Mouse (Mus musculus) hindbrain, embryonic 11.5 days (tissue): ENCODE data around the gene Pcnx2. TPM values are rescaled to one million over a fixed set of nuclear protein-coding genes. Genes with fewer than 3 reads are reported as not detected.
A peak's percentile ranks its signal among the peaks of the same experiment; 100 is the strongest.

Experiments used
- ATAC-seq: fragments of 200-750 bp; cut with Nextera tagmentation; 2 replicates; pipeline ENCODE4 v1.8.0; 2017; ENCODE audit warnings: mild to moderate bottlenecking, moderate TSS enrichment, moderate library complexity; ENCODE audit not compliant: low FRiP score
- DNase-seq: peaks from one replicate; pipeline ENCODE4 v3.0.0-alpha.2; 2015; ENCODE audit warnings: low spot score
- H3K27ac ChIP-seq: fragments of 300-500 bp; sonication (generic); 2 replicates; pipeline ENCODE4 v1.5.1; 2014; ENCODE audit warnings: mild to moderate bottlenecking, low read depth, low read length
- H3K27me3 ChIP-seq: fragments of 300-500 bp; sonication (generic); 2 replicates; pipeline ENCODE4 v1.6.1; 2014; ENCODE audit warnings: mild to moderate bottlenecking, low read length, moderate library complexity, mixed read lengths; ENCODE audit not compliant: control insufficient read depth, insufficient read depth
- H3K36me3 ChIP-seq: fragments of 300-500 bp; sonication (generic); 2 replicates; pipeline ENCODE4 v1.6.1; 2014; ENCODE audit warnings: mild to moderate bottlenecking, low read length, moderate library complexity, mixed read lengths; ENCODE audit not compliant: control insufficient read depth, insufficient read depth
- H3K4me1 ChIP-seq: fragments of 300-500 bp; sonication (generic); replicated peaks from 2 replicates; pipeline ENCODE4 v1.6.1; 2014; ENCODE audit warnings: low read length, mixed read lengths; ENCODE audit not compliant: control insufficient read depth, insufficient read depth
- H3K4me2 ChIP-seq: fragments of 300-500 bp; sonication (generic); replicated peaks from 2 replicates; pipeline ENCODE4 v1.6.1; 2014; ENCODE audit warnings: mild to moderate bottlenecking, low read depth, low read length
- H3K4me3 ChIP-seq: fragments of 300-500 bp; sonication (generic); 2 replicates; pipeline ENCODE4 v1.5.1; 2014; ENCODE audit warnings: low read depth, low read length
- H3K9ac ChIP-seq: fragments of 300-500 bp; sonication (generic); 2 replicates; pipeline ENCODE4 v1.6.1; 2014; ENCODE audit warnings: low read depth, low read length
- H3K9me3 ChIP-seq: fragments of 300-500 bp; sonication (generic); 2 replicates; pipeline ENCODE4 v1.6.1; 2016; ENCODE audit warnings: low read length; ENCODE audit not compliant: control insufficient read depth
- WGBS: fragments of 180-500 bp; shearing (Covaris S2); extraction: QIAGEN DNeasy Blood & Tissue Kit; methylation state at CpG from one replicate; pipeline ENCODE4 v1.1.7; 2014; 5-methylcytosine and 5-hydroxymethylcytosine counted together
- polyA plus RNA-seq: library from polyadenylated mRNA; unstranded; fragments of >200 nt; fragmentation: Nextera tagmentation; extraction: Ambion mirVana; gene quantifications from 2 replicates; pipeline ENCODE4 v1.2.1, GENCODE M21; 2014

Gene Pcnx2
- 0.25 and 0.46 TPM in 2 replicates for polyA plus RNA-seq

DNA sequence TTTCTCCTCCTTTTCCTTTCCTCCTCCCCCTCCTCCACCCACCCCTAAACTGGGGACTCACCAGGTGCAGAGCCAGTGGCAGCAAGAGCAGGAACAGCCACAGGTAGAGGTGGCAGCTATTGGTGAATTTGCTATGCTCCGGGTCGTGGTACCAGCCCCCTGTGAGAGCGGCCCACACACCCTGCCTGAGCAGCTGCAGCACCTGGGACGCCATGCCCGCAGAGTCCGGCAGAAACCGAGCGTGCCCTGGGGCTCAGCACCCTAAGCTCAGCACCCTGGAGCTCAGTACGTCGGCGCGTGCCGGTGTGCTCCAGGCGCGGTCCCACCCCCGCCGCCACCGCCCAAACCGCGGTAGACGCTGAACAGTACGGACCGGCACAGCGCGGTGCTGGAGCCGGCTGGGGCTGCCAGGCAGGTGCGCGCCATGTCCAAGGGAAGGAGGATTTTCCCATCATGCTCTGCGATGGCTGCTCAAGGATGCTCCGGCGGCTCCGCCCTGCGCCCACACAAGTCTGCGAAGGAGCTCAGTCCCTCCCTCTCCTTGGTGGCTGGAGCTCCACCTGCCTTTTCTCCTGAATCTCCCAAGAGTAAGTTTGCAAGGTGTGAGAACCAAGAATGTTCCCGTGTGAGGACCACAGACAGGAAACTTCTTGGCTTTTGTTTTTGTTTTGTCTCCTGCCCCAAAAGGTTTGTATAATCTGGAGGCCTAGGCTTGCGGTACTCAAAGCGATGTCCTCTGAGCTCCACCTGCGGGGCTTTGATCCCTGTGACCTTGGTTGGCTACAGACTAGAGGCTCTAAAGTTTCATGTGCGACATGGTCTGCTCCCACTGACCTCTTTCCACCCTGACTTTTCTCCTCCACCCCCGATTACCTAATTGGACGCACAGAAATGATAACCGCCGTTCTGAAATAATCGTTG lies at the start of gene Pcnx2:
Gene Pcnx2 (minus strand): TSS at position 450 of the 921 bp plus-strand sequence.
- WGBS, result 6% methylated on average over 44 of the region's 44 CpGs
- H3K27ac ChIP-seq, result no peak within 1 kb of the TSS
- peak; percentile 71; the same call in 1 of the 2 replicates for ATAC-seq

DNA sequence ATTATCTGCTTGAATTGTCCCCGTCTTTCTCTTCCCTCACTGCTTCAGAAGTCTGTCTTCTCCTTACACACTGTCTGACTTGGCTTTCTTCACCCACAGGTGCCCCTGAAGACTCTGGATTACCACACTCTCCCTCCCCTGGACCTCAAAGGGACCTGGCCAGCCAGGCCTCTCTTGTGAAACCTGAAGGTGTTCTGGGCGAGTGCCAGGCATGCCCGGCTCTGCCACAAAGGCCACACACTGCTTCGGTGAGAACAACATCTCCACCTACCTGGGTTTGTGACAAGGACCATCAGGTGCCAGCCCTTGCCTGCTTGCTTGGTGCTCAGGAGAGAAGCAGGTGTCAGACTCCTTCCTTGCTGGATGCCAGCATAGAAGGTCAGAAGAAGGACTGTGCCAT lies 46.4 kb upstream of the Pcnx2 start:
- Histone ChIP-seq H3K9ac (no peak overlapping the region), H3K9me3 (no peaks in the 10 kb centered on the region), H3K4me1 (no peaks in the 10 kb centered on the region), H3K4me2 (no peak overlapping the region), H3K36me3 (no peaks in the 10 kb centered on the region), H3K4me3 (no peak overlapping the region), H3K27me3 (no peaks in the 10 kb centered on the region), H3K27ac (no peak overlapping the region)
- 85% methylated on average over 4 of the region's 4 CpGs for WGBS
- no peak for ATAC-seq
- no peak for DNase-seq

More for the DNA sequence above, at the start of gene Pcnx2:
- peak within 1 kb of the TSS; percentile 50 for H3K9ac ChIP-seq
- H3K4me2 ChIP-seq, result peak within 1 kb of the TSS; percentile 48
- peaks cover 17% of the 10 kb centered on the region for H3K27me3 ChIP-seq
- peak within 1 kb of the TSS; percentile 40 for H3K4me3 ChIP-seq
- DNase-seq, result peak; percentile 58
- no peaks in the 10 kb centered on the region for H3K4me1 ChIP-seq
- H3K36me3 ChIP-seq, result no peaks in the 10 kb centered on the region
- H3K9me3 ChIP-seq, result no peaks in the 10 kb centered on the region

DNA sequence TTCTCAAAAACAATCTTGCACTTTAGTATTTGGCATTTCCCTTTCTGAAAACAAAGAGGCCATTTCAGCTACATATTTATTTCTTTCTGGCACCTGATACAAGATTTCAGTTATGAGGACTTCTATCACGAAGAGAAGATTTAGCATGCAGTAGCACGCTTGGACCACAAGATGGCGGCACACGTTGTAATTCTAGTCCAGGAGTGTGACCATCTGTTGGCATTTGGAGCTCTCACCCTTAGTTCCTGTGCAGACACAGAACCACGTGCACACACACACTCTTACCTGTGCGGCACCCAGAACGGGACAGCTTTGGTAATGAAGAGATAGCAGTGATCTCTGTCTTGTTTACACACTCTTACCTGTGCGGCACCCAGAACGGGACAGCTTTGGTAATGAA lies 37.5 kb upstream of the Pcnx2 start:
- Histone ChIP-seq H3K9ac (no peak overlapping the region), H3K4me2 (no peak overlapping the region), H3K27me3 (no peaks in the 10 kb centered on the region), H3K9me3 (no peaks in the 10 kb centered on the region), H3K4me1 (no peaks in the 10 kb centered on the region), H3K27ac (no peak overlapping the region), H3K36me3 (no peaks in the 10 kb centered on the region), H3K4me3 (no peak overlapping the region)
- DNase-seq, result peak; percentile 75
- 48% methylated on average over 9 of the region's 9 CpGs for WGBS
- ATAC-seq, result no peak

DNA sequence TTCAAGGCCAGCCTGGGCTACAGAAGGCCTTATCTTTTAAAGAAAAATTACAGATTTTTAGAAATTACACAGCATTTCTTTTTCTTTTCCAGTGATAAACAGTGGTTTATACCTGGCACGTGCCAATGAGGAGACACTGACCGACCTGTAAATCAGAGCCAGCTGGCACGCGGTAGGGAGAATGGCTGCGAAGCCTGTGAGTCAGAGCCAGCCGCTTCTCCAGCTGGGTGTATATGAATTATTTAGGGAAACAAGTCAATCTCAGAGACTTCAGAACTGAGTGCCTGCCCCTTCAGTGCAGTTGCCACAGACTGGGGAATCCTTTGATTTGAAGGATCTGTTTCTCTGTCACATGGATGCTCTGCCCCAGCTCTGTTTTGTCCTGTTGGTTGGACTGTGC lies 33.7 kb upstream of the Pcnx2 start:
- H3K36me3 ChIP-seq, result no peaks in the 10 kb centered on the region
- no peak overlapping the region for H3K9ac ChIP-seq
- no peak overlapping the region for H3K27ac ChIP-seq
- no peaks in the 10 kb centered on the region for H3K9me3 ChIP-seq
- H3K4me1 ChIP-seq, result no peaks in the 10 kb centered on the region
- ATAC-seq (no peak), DNase-seq (no peak)
- no peak overlapping the region for H3K4me2 ChIP-seq
- 94% methylated on average over 6 of the region's 6 CpGs for WGBS
- H3K27me3 ChIP-seq, result no peaks in the 10 kb centered on the region
- no peak overlapping the region for H3K4me3 ChIP-seq

DNA sequence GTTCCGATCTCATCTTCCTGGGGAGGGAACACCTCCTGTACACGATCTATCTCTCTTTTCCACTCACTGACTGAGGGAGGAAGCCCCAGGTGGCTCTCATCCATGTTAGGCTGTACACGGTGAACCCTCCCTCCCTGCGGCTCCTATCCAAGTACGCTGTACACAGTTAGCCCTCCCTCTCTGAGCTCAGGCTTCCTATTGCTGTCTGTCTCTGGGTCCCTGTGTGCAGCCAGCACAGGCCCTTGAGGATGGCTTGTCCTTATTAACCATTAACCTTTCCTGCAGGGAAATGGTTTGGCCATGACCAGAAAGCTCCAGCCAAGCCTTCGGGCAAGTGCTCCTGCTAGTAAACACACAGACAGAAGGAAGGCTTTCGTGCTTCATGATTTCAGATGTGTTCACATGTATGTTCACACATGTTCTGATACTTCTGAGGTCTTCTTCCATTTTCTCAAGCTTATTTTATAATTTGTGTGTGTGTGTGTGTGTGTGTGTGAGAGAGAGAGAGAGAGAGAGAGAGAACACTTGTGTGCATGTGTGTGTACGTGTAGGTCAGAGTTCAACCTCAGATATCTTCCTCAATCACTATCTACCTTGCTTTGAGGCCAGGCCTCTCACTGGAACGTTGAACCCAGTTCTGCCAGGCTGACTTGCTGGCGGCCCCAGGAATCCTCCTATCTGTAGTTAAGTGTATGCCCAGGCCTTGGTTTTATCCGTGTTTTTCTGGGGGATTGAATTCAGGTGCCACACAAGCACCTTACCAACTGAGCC lies 32.3 kb upstream of the Pcnx2 start:
- Histone ChIP-seq H3K9ac (no peak overlapping the region), H3K4me1 (no peaks in the 10 kb centered on the region), H3K36me3 (no peaks in the 10 kb centered on the region), H3K4me2 (no peak overlapping the region), H3K27me3 (no peaks in the 10 kb centered on the region), H3K4me3 (no peak overlapping the region), H3K9me3 (no peaks in the 10 kb centered on the region), H3K27ac (no peak overlapping the region)
- DNase-seq, result no peak
- ATAC-seq, result no peak
- WGBS, result 82% methylated on average over 11 of the region's 11 CpGs

DNA sequence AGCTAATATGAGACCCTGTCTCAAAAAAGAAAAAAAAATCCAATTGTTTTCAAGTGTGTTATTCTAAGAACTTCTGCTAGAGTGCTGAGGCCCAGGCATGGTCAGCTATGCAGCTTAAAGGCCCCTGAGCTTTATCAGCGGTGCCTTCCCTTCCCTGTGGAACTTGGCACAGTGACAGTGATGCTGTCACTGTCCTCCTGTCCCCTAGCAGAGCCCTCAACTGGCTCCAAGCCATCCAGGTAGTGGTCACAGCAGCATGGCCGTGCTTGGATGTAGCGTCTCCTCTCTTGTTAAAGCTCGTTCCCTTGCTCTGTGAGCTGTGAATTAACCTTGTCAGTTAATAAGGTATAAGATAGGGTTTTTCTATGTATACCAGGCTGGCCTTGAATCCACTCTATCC lies 28.5 kb upstream of the Pcnx2 start:
- no peak overlapping the region for H3K9ac ChIP-seq
- H3K4me1 ChIP-seq, result no peaks in the 10 kb centered on the region
- ATAC-seq (no peak), DNase-seq (no peak)
- no peaks in the 10 kb centered on the region for H3K9me3 ChIP-seq
- H3K4me2 ChIP-seq, result no peak overlapping the region
- WGBS, result 84% methylated on average over 4 of the region's 4 CpGs
- no peaks in the 10 kb centered on the region for H3K36me3 ChIP-seq
- H3K27me3 ChIP-seq, result no peaks in the 10 kb centered on the region
- H3K4me3 ChIP-seq, result no peak overlapping the region
- no peak overlapping the region for H3K27ac ChIP-seq

DNA sequence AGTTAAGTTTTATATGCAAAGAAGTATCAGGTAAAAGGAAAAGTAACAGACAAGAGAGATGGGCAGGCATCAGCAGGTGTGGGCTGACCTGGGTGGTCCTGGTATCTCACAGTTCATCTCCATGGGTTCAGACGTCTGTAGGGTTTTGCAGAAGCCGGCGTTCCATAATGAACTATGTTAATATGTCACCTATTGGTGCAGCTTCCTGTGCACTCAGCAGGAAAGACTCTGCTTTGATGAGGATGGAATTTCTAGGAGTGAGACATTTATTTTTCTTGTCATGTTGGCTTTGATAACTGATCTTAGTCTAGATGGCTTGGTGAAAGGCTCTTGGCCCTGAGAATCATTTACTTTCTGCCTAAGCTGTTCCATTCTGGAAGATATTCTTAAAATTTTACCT lies 24.2 kb upstream of the Pcnx2 start:
- Histone ChIP-seq H3K4me2 (no peak overlapping the region), H3K9ac (no peak overlapping the region), H3K9me3 (no peaks in the 10 kb centered on the region), H3K4me1 (no peaks in the 10 kb centered on the region), H3K36me3 (no peaks in the 10 kb centered on the region), H3K27ac (no peak overlapping the region), H3K4me3 (no peak overlapping the region), H3K27me3 (no peaks in the 10 kb centered on the region)
- 56% methylated on average over 3 of the region's 3 CpGs for WGBS
- ATAC-seq, result no peak
- DNase-seq, result no peak

DNA sequence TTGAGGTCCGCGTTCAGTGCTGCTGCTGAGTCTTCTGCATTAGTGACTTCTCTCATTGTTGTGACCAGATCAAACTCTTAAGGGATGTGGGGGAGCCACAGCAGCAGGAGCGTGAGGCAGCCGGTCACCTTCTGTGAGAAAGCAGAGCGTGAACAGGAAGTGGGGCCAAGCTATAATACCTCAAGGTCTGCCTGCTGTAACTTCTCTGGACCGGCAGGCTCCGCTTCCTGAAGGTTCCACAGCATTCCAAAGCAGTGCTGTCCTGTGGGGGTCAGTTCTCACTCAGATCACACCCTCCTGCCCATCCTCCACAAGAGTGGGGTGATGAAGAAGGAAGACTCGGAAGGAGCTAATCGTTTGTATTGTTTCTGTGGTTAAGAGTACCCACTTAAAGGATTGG lies 22.6 kb upstream of the Pcnx2 start:
- ATAC-seq (no peak), DNase-seq (no peak)
- WGBS, result 73% methylated on average over 9 of the region's 9 CpGs
- H3K27me3 ChIP-seq, result no peaks in the 10 kb centered on the region
- H3K4me2 ChIP-seq, result no peak overlapping the region
- no peak overlapping the region for H3K27ac ChIP-seq
- no peaks in the 10 kb centered on the region for H3K36me3 ChIP-seq
- no peak overlapping the region for H3K4me3 ChIP-seq
- no peaks in the 10 kb centered on the region for H3K9me3 ChIP-seq
- H3K9ac ChIP-seq, result no peak overlapping the region
- no peaks in the 10 kb centered on the region for H3K4me1 ChIP-seq
